Mouse (Mus musculus) neutrophil, adult 83 days (primary cell): ENCODE measurements around the gene Zfp689. TPM values are rescaled to one million over a fixed set of nuclear protein-coding genes. Genes with fewer than 3 reads are reported as not detected.

Experiments
- total RNA-seq, 2 experiments: library from RNA; stranded (reverse); gene quantifications; one replicate each; pipeline ENCODE4 v1.2.4; 2023

The Zfp689 gene
- total RNA-seq, result 1 to 10 TPM; 1.7 to 2.1 TPM

GRCm38 (mm10) chr7:127448521-127449300 is at the start of gene Zfp689:
TSS of gene Zfp689 (minus strand) at chr7:127449158.

GRCm38 (mm10) chr7:127478635-127479317 is 29.8 kb upstream of the Zfp689 start, which contains the start of gene Fbrs:
TSS of gene Fbrs (plus strand) at chr7:127479199.

GRCm38 (mm10) chr7:127459311-127459710 is 10.4 kb upstream of the Zfp689 start, which contains the start of gene Prr14:
TSS of gene Prr14 (plus strand) at chr7:127459611.

GRCm38 (mm10) chr7:127421388-127422191 is 27.4 kb downstream of the Zfp689 start, which contains the start of gene Zfp688:
TSS of gene Zfp688 (minus strand) at chr7:127422068.

GRCm38 (mm10) chr7:127406002-127406987 is 42.7 kb downstream of the Zfp689 start, which contains the start of gene Zfp764:
TSS of gene Zfp764 (minus strand) at chr7:127406822.

GRCm38 (mm10) chr7:127393157-127393943 is 55.6 kb downstream of the Zfp689 start, which contains the start of gene E430018J23Rik:
TSS of gene E430018J23Rik (minus strand) at chr7:127393629.

Other genes with a start within 250 kb of the Zfp689 start
- gene Tbc1d10b, start 240.7 kb downstream of the Zfp689 start, total RNA-seq, result 100 to 1,000 TPM; 118 to 135 TPM
- gene Mylpf, start 240.3 kb downstream of the Zfp689 start, total RNA-seq, result 10 to 100 TPM in 1 of 2 experiments, 1 to 10 TPM in 1; 8.1 to 11.2 TPM
- gene Zfp553, start 216.1 kb downstream of the Zfp689 start, total RNA-seq, result 1 to 10 TPM; 4.3 TPM
- 100 to 1,000 TPM in 1 of 2 experiments, 10 to 100 TPM in 1; 96.1 to 105 TPM for gene Sept1, start 216.0 kb downstream of the Zfp689 start, total RNA-seq
- 1 to 10 TPM; 4.2 to 7.3 TPM for gene Zfp771, start 204.9 kb downstream of the Zfp689 start, total RNA-seq
- 10 to 100 TPM; 21.8 to 27.9 TPM for gene Dctpp1, start 188.4 kb downstream of the Zfp689 start, total RNA-seq
- gene Sephs2, start 175.1 kb downstream of the Zfp689 start, total RNA-seq, result 100 to 1,000 TPM; 117 to 125 TPM
- 100 to 1,000 TPM; 190 to 234 TPM for gene Itgal, start 152.9 kb downstream of the Zfp689 start, total RNA-seq
- gene Zfp768, start 103.6 kb downstream of the Zfp689 start, total RNA-seq, result 1 to 10 TPM; 9.1 to 9.6 TPM
- 1 to 10 TPM; 5.0 to 7.0 TPM for gene Zfp747, start 73.1 kb downstream of the Zfp689 start, total RNA-seq
- gene 9130019O22Rik, start 62.0 kb downstream of the Zfp689 start, total RNA-seq, result 1 to 10 TPM; 2.0 to 3.0 TPM
- 1 to 10 TPM; 1.8 to 2.1 TPM for gene E430018J23Rik, start 55.5 kb downstream of the Zfp689 start, total RNA-seq
- 1 to 10 TPM; 2.8 to 3.4 TPM for gene Zfp764, start 42.3 kb downstream of the Zfp689 start, total RNA-seq
- gene Zfp688, start 27.1 kb downstream of the Zfp689 start, total RNA-seq, result 10 to 100 TPM; 10.7 to 13.4 TPM
- 100 to 1,000 TPM; 116 to 133 TPM for gene Prr14, start 10.5 kb upstream of the Zfp689 start, total RNA-seq
- gene Fbrs, start 30.0 kb upstream of the Zfp689 start, total RNA-seq, result 100 to 1,000 TPM; 191 to 224 TPM
- gene Srcap, start 62.8 kb upstream of the Zfp689 start, total RNA-seq, result 10 to 100 TPM; 76.3 to 81.4 TPM
- gene Gm42715, start 70.4 kb upstream of the Zfp689 start, total RNA-seq, result 10 to 100 TPM; 16.2 to 19.6 TPM
- not detected for gene Tmem265, start 112.2 kb upstream of the Zfp689 start, total RNA-seq
- 10 to 100 TPM; 80.4 to 86.3 TPM for gene Phkg2, start 124.2 kb upstream of the Zfp689 start, total RNA-seq
- 10 to 100 TPM; 14.8 to 25.9 TPM for gene Ccdc189, start 139.4 kb upstream of the Zfp689 start, total RNA-seq
- 100 to 1,000 TPM; 149 to 150 TPM for gene Rnf40, start 139.6 kb upstream of the Zfp689 start, total RNA-seq
- 1 to 10 TPM; 3.2 to 4.7 TPM for gene Zfp629, start 166.6 kb upstream of the Zfp689 start, total RNA-seq